Mouse (Mus musculus) small intestine, adult 2 months (tissue): ENCODE measurements around the gene Traip. TPM values are rescaled to one million over a fixed set of nuclear protein-coding genes. Genes with fewer than 3 reads are reported as not detected.
"Not testable (repeated sequence)": the region's sequence is repeated elsewhere in the genome, so short reads cannot be mapped to it uniquely, and the experiment has no call there.

ENCODE experiments used
- H3K27ac ChIP-seq: fragments of 200-500 bp; 2 replicates; pipeline ENCODE4 v1.5.1; 2012; ENCODE audit warnings: low read depth, low read length, control low read depth, inconsistent platforms; ENCODE audit not compliant: insufficient read depth
- H3K27me3 ChIP-seq: fragments of 200-500 bp; 2 replicates; pipeline ENCODE4 v1.6.1; 2012; ENCODE audit warnings: mild to moderate bottlenecking, moderate library complexity, low read length, inconsistent platforms; ENCODE audit not compliant: control insufficient read depth, insufficient read depth
- H3K36me3 ChIP-seq: fragments of 200-500 bp; 2 replicates; pipeline ENCODE4 v1.6.1; 2012; ENCODE audit warnings: mild to moderate bottlenecking, low read length, control low read depth, inconsistent platforms; ENCODE audit not compliant: control insufficient read depth, insufficient read depth
- H3K4me1 ChIP-seq: fragments of 200-500 bp; 2 replicates; pipeline ENCODE4 v1.6.1; 2012; ENCODE audit warnings: low read length, inconsistent platforms, mixed read lengths; ENCODE audit not compliant: control insufficient read depth, insufficient read depth, insufficient read length
- H3K4me3 ChIP-seq: fragments of 200-500 bp; 2 replicates; pipeline ENCODE4 v1.5.1; 2012; ENCODE audit warnings: low read depth, mild to moderate bottlenecking, control low read depth, inconsistent platforms, low read length, moderate library complexity
- CTCF ChIP-seq: fragments of 200-500 bp; IDR thresholded peaks from 2 replicates; pipeline ENCODE4 v1.5.1; 2012; ENCODE audit warnings: low read depth, mild to moderate bottlenecking, control low read depth, inconsistent platforms, low read length, moderate library complexity, mixed read lengths; ENCODE audit not compliant: insufficient replicate concordance, insufficient read length; ENCODE audit errors: extremely low read depth
- POLR2A ChIP-seq: fragments of 200-500 bp; IDR thresholded peaks from 2 replicates; pipeline ENCODE4 v1.6.1; 2012; ENCODE audit warnings: low read depth, mild to moderate bottlenecking, control low read depth, inconsistent platforms, low read length, moderate library complexity
- WGBS: fragments of 180-500 bp; shearing (Covaris S2); methylation state at CpG from one replicate; pipeline ENCODE4 v1.1.7; 2018; 5-methylcytosine and 5-hydroxymethylcytosine counted together
- polyA plus RNA-seq: library from polyadenylated mRNA; depleted of rRNA; stranded (reverse); fragments of >200 nt; gene quantifications from 2 replicates; pipeline ENCODE4 v1.2.3, GENCODE M21; 2012; rRNA removed

Gene Traip
- polyA plus RNA-seq, 1 experiment = 1.5 TPM

GRCm38 (mm10) chr9:108002778-108003530 is 53.0 kb downstream of the Traip start:
- peak overlapping the region; percentile 82 for H3K27ac ChIP-seq
- no peaks in the 10 kb centered on the region for H3K36me3 ChIP-seq
- under 1% methylated on average over 50 of the region's 50 CpGs for WGBS
- H3K4me3 ChIP-seq = peak overlapping the region; percentile 92
- TF ChIP-seq POLR2A (no peak; the same call in 1 of the 2 replicates), CTCF (no peak)
- H3K4me1 ChIP-seq = peaks cover 3% of the 10 kb centered on the region; the same call in 1 of the 2 replicates
- no peaks in the 10 kb centered on the region for H3K27me3 ChIP-seq

GRCm38 (mm10) chr9:108003531-108003890 is 53.6 kb downstream of the Traip start:
- H3K27ac ChIP-seq = no peak overlapping the region
- H3K4me1 ChIP-seq = peaks cover 3% of the 10 kb centered on the region; the same call in 1 of the 2 replicates
- H3K27me3 ChIP-seq = no peaks in the 10 kb centered on the region
- H3K4me3 ChIP-seq = peak overlapping the region; percentile 92
- H3K36me3 ChIP-seq = no peaks in the 10 kb centered on the region
- 27% methylated on average over 8 of the region's 8 CpGs for WGBS
- TF ChIP-seq POLR2A = no peak
- TF ChIP-seq CTCF = no peak

GRCm38 (mm10) chr9:108008041-108008440 is 58.1 kb downstream of the Traip start:
- 80% methylated on average over 5 of the region's 5 CpGs for WGBS

GRCm38 (mm10) chr9:108010385-108010784 is 60.4 kb downstream of the Traip start:
- H3K4me1 ChIP-seq = no peaks in the 10 kb centered on the region
- H3K36me3 ChIP-seq = peaks cover 11% of the 10 kb centered on the region; the same call in 1 of the 2 replicates
- no peak overlapping the region for H3K4me3 ChIP-seq
- TF ChIP-seq CTCF (no peak), POLR2A (no peak)
- no peaks in the 10 kb centered on the region for H3K27me3 ChIP-seq
- no peak overlapping the region for H3K27ac ChIP-seq

More at GRCm38 (mm10) chr9:108008041-108008440, 58.1 kb downstream of the Traip start:
- H3K36me3 ChIP-seq = peaks cover 6% of the 10 kb centered on the region; the same call in 1 of the 2 replicates
- peaks cover 3% of the 10 kb centered on the region; the same call in 1 of the 2 replicates for H3K4me1 ChIP-seq
- TF ChIP-seq POLR2A (no peak), CTCF (no peak)
- H3K27me3 ChIP-seq = no peaks in the 10 kb centered on the region
- no peak overlapping the region for H3K4me3 ChIP-seq
- H3K27ac ChIP-seq = no peak overlapping the region

GRCm38 (mm10) chr9:108013577-108013976 is 63.6 kb downstream of the Traip start:
- not testable (repeated sequence) for H3K4me3 ChIP-seq, H3K27ac ChIP-seq, H3K4me1 ChIP-seq, H3K27me3 ChIP-seq
- H3K36me3 ChIP-seq = peaks cover 13% of the 10 kb centered on the region; the same call in 1 of the 2 replicates
- 96% methylated on average over 2 of the region's 2 CpGs for WGBS

- 78% methylated on average over 3 of the region's 3 CpGs for WGBS
- no peak overlapping the region for H3K4me3 ChIP-seq
- H3K27me3 ChIP-seq = no peaks in the 10 kb centered on the region
- H3K27ac ChIP-seq = no peak overlapping the region
- H3K36me3 ChIP-seq = peaks cover 13% of the 10 kb centered on the region; the same call in 1 of the 2 replicates
- H3K4me1 ChIP-seq = no peaks in the 10 kb centered on the region
- TF ChIP-seq CTCF (no peak), POLR2A (no peak)
Observed at GRCm38 (mm10) chr9:108017127-108017526, 67.2 kb downstream of the Traip start.

GRCm38 (mm10) chr9:108020741-108021140 is 70.8 kb downstream of the Traip start:
- 90% methylated on average over 1 of the region's 1 CpGs for WGBS
- Histone ChIP-seq H3K4me1 (peaks cover 2% of the 10 kb centered on the region; the same call in 1 of the 2 replicates), H3K4me3 (no peak overlapping the region), H3K27me3 (no peaks in the 10 kb centered on the region), H3K27ac (no peak overlapping the region), H3K36me3 (peaks cover 17% of the 10 kb centered on the region)
- TF ChIP-seq POLR2A = no peak
- no peak for TF ChIP-seq CTCF

Other genes starting within 250 kb of the Traip start
- gene Sema3f, start 239.7 kb upstream of the Traip start, polyA plus RNA-seq = 24.2 and 30.7 TPM in 2 replicates
- 18.0 and 48.9 TPM in 2 replicates for gene Rbm5, start 179.1 kb upstream of the Traip start, polyA plus RNA-seq
- gene Rbm6, start 76.9 kb upstream of the Traip start, polyA plus RNA-seq = 4.2 and 16.4 TPM in 2 replicates
- gene Mon1a, start 62.0 kb upstream of the Traip start, polyA plus RNA-seq = 59.0 and 147 TPM in 2 replicates
- 46.4 and 94.7 TPM in 2 replicates for gene Mst1r, start 43.3 kb upstream of the Traip start, polyA plus RNA-seq
- not detected in 2 replicates for gene Actl11, start 21.7 kb upstream of the Traip start, polyA plus RNA-seq
- gene Camkv, start 14.5 kb upstream of the Traip start, polyA plus RNA-seq = 0.35 TPM in 1 of 2 replicates, not detected in the other
- 67.0 and 131 TPM in 2 replicates for gene Uba7, start 25.4 kb downstream of the Traip start, polyA plus RNA-seq
- not detected in 2 replicates for gene Gm20661, start 32.9 kb downstream of the Traip start, polyA plus RNA-seq
- gene Inka1, start 35.7 kb downstream of the Traip start, polyA plus RNA-seq = 3.1 and 6.0 TPM in 2 replicates
- gene Cdhr4, start 42.4 kb downstream of the Traip start, polyA plus RNA-seq = 1.3 and 2.3 TPM in 2 replicates
- gene Gm20662, start 46.2 kb downstream of the Traip start, polyA plus RNA-seq = 0.46 TPM in 1 of 2 replicates, not detected in the other
- gene Ip6k1, start 52.4 kb downstream of the Traip start, polyA plus RNA-seq = 70.7 and 160 TPM in 2 replicates
- gene Gmppb, start 99.1 kb downstream of the Traip start, polyA plus RNA-seq = 34.5 and 56.7 TPM in 2 replicates
- gene Amigo3, start 103.0 kb downstream of the Traip start, polyA plus RNA-seq = 6.1 and 12.0 TPM in 2 replicates
- 0.18 and 0.35 TPM in 2 replicates for gene Mst1, start 130.3 kb downstream of the Traip start, polyA plus RNA-seq
- 48.3 and 86.7 TPM in 2 replicates for gene Rnf123, start 133.2 kb downstream of the Traip start, polyA plus RNA-seq
- gene Apeh, start 144.5 kb downstream of the Traip start, polyA plus RNA-seq = 127 and 189 TPM in 2 replicates
- gene Bsn, start 240.2 kb downstream of the Traip start, polyA plus RNA-seq = 0.94 and 1.4 TPM in 2 replicates